Mouse (Mus musculus): Measurements from ENCODE around the gene Dennd1a. TPM values are rescaled to one million over a fixed set of nuclear protein-coding genes. Genes with fewer than 3 reads are reported as not detected.

Dennd1a gene
- polyA plus RNA-seq, 1 experiment from 2014 or later, result 17.3 TPM

GRCm38 (mm10) chr2:38051485-38052085 is 235.6 kb downstream of the Dennd1a start:
- Histone ChIP-seq H3K36me3 (replicated peaks) (no peaks in the 10 kb centered on the region), H3K4me3 (no peak overlapping the region), H3K27ac (peak overlapping the region; percentile 13; the same call in 1 of the 2 replicates), H3K27me3 (ENCODE audit: poor library complexity, severe bottlenecking) (no peaks in the 10 kb centered on the region), H3K9me3 (no peaks in the 10 kb centered on the region), H3K4me1 (peaks cover 35% of the 10 kb centered on the region)
- WGBS, result 73% methylated on average over 1 of the region's 1 CpGs
- DNase-seq (ENCODE audit: extremely low spot score, low spot score), result no peak

GRCm38 (mm10) chr2:38048996-38049395 is 238.2 kb downstream of the Dennd1a start:
- H3K27me3 ChIP-seq (ENCODE audit: poor library complexity, severe bottlenecking), result no peaks in the 10 kb centered on the region
- H3K36me3 ChIP-seq (replicated peaks), result no peaks in the 10 kb centered on the region
- H3K27ac ChIP-seq, result no peak overlapping the region
- H3K4me1 ChIP-seq, result peaks cover 35% of the 10 kb centered on the region
- H3K4me3 ChIP-seq, result no peak overlapping the region
- DNase-seq (ENCODE audit: extremely low spot score, low spot score), result no peak
- no peaks in the 10 kb centered on the region for H3K9me3 ChIP-seq

GRCm38 (mm10) chr2:38045286-38045685 is 241.9 kb downstream of the Dennd1a start:
- no peak overlapping the region for H3K4me3 ChIP-seq
- H3K4me1 ChIP-seq, result peaks cover 30% of the 10 kb centered on the region
- H3K9me3 ChIP-seq, result no peaks in the 10 kb centered on the region
- WGBS, result 90% methylated on average over 4 of the region's 4 CpGs
- H3K36me3 ChIP-seq (replicated peaks), result no peaks in the 10 kb centered on the region
- no peaks in the 10 kb centered on the region for H3K27me3 ChIP-seq (ENCODE audit: poor library complexity, severe bottlenecking)
- DNase-seq (ENCODE audit: extremely low spot score, low spot score), result no peak
- no peak overlapping the region for H3K27ac ChIP-seq

GRCm38 (mm10) chr2:38040845-38041244 is 246.3 kb downstream of the Dennd1a start:
- Histone ChIP-seq H3K27me3 (ENCODE audit: poor library complexity, severe bottlenecking) (no peaks in the 10 kb centered on the region), H3K9me3 (no peaks in the 10 kb centered on the region), H3K36me3 (replicated peaks) (no peaks in the 10 kb centered on the region), H3K27ac (peak overlapping the region; percentile 22; the same call in 1 of the 2 replicates), H3K4me1 (peaks cover 30% of the 10 kb centered on the region), H3K4me3 (no peak overlapping the region)
- WGBS, result 28% methylated on average over 3 of the region's 3 CpGs
- no peak for DNase-seq (ENCODE audit: extremely low spot score, low spot score)

GRCm38 (mm10) chr2:38039621-38040020 is 247.6 kb downstream of the Dennd1a start:
- DNase-seq (ENCODE audit: extremely low spot score, low spot score), result no peak
- WGBS, result 78% methylated on average over 1 of the region's 1 CpGs
- Histone ChIP-seq H3K9me3 (no peaks in the 10 kb centered on the region), H3K36me3 (replicated peaks) (no peaks in the 10 kb centered on the region), H3K4me3 (no peak overlapping the region), H3K27me3 (ENCODE audit: poor library complexity, severe bottlenecking) (no peaks in the 10 kb centered on the region), H3K4me1 (peaks cover 30% of the 10 kb centered on the region), H3K27ac (no peak overlapping the region)

GRCm38 (mm10) chr2:38028317-38028716 is 258.9 kb downstream of the Dennd1a start:
- DNase-seq (ENCODE audit: extremely low spot score, low spot score), result no peak
- H3K36me3 ChIP-seq (replicated peaks), result no peaks in the 10 kb centered on the region
- 65% methylated on average over 3 of the region's 3 CpGs for WGBS
- no peaks in the 10 kb centered on the region for H3K27me3 ChIP-seq (ENCODE audit: poor library complexity, severe bottlenecking)
- H3K4me3 ChIP-seq, result no peak overlapping the region
- H3K4me1 ChIP-seq, result peaks cover 19% of the 10 kb centered on the region
- H3K27ac ChIP-seq, result no peak overlapping the region
- H3K9me3 ChIP-seq, result no peaks in the 10 kb centered on the region

GRCm38 (mm10) chr2:38025615-38026014 is 261.6 kb downstream of the Dennd1a start:
- 19% methylated on average over 6 of the region's 6 CpGs for WGBS
- Histone ChIP-seq H3K9me3 (no peaks in the 10 kb centered on the region), H3K27me3 (ENCODE audit: poor library complexity, severe bottlenecking) (no peaks in the 10 kb centered on the region), H3K4me3 (no peak overlapping the region), H3K36me3 (replicated peaks) (no peaks in the 10 kb centered on the region), H3K4me1 (peaks cover 19% of the 10 kb centered on the region), H3K27ac (peak overlapping the region; percentile 51)
- no peak for DNase-seq (ENCODE audit: extremely low spot score, low spot score)

DNA sequence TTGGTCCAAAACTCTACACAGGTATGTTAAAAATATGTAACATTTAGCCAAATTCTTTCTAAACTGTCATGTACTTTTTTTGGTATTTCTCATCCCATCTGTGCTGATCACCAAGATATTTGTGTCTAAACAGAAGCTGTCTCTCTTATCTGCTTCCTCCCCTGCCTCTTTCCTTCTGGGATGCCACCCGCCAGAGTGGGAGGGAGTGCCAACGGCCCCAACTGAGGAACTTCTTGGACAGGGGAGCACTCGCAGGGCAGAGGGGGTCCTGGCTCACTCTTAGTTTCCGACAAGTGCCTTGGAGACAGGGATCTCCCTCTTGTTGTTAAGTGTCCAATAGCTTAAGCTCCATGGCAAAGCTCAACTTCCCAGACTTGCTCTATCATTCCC is 263.5 kb downstream of the Dennd1a start:
- H3K36me3 ChIP-seq (replicated peaks), result no peaks in the 10 kb centered on the region
- no peak for DNase-seq (ENCODE audit: extremely low spot score, low spot score)
- H3K4me1 ChIP-seq, result peaks cover 21% of the 10 kb centered on the region
- no peaks in the 10 kb centered on the region for H3K9me3 ChIP-seq
- H3K4me3 ChIP-seq, result no peak overlapping the region
- WGBS, result 83% methylated on average over 4 of the region's 4 CpGs
- no peaks in the 10 kb centered on the region for H3K27me3 ChIP-seq (ENCODE audit: poor library complexity, severe bottlenecking)
- H3K27ac ChIP-seq, result no peak overlapping the region

GRCm38 (mm10) chr2:38023054-38023740 is 264.0 kb downstream of the Dennd1a start:
- 87% methylated on average over 9 of the region's 9 CpGs for WGBS
- H3K4me1 ChIP-seq, result peaks cover 20% of the 10 kb centered on the region
- no peak overlapping the region for H3K27ac ChIP-seq
- H3K4me3 ChIP-seq, result no peak overlapping the region
- DNase-seq (ENCODE audit: extremely low spot score, low spot score), result no peak
- H3K9me3 ChIP-seq, result no peaks in the 10 kb centered on the region
- no peaks in the 10 kb centered on the region for H3K27me3 ChIP-seq (ENCODE audit: poor library complexity, severe bottlenecking)
- no peaks in the 10 kb centered on the region for H3K36me3 ChIP-seq (replicated peaks)

DNA sequence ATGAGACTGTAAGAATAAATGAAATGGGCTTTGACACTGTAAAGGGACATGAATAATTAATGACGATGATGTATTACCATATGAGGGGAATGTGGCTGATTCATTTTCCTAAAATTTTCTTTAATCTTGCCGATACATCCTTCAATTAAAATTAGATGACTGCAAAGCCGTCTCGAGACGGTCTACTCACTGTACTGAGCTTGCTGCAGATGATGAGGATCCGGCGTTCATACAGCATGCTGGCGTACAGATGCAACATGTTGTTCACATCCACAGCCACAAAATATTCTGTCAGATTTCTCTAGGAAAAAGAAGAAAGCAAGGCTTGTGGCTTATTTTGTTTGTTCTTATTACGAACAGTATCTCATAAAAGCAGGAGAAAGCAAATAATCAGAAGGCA is 266.0 kb downstream of the Dennd1a start:
- DNase-seq (ENCODE audit: extremely low spot score, low spot score), result no peak
- 98% methylated on average over 9 of the region's 9 CpGs for WGBS
- H3K36me3 ChIP-seq (replicated peaks), result no peaks in the 10 kb centered on the region
- H3K27ac ChIP-seq, result no peak overlapping the region
- H3K27me3 ChIP-seq (ENCODE audit: poor library complexity, severe bottlenecking), result no peaks in the 10 kb centered on the region
- H3K9me3 ChIP-seq, result no peaks in the 10 kb centered on the region
- no peak overlapping the region for H3K4me3 ChIP-seq
- H3K4me1 ChIP-seq, result peaks cover 16% of the 10 kb centered on the region

- H3K9me3 ChIP-seq, result no peaks in the 10 kb centered on the region
- WGBS, result 96% methylated on average over 1 of the region's 1 CpGs
- no peak overlapping the region for H3K4me3 ChIP-seq
- no peaks in the 10 kb centered on the region for H3K36me3 ChIP-seq (replicated peaks)
- DNase-seq (ENCODE audit: extremely low spot score, low spot score), result no peak
- H3K27me3 ChIP-seq (ENCODE audit: poor library complexity, severe bottlenecking), result no peaks in the 10 kb centered on the region
- no peak overlapping the region for H3K27ac ChIP-seq
- H3K4me1 ChIP-seq, result peaks cover 30% of the 10 kb centered on the region
These were observed 272.5 kb downstream of the Dennd1a start for GRCm38 (mm10) chr2:38014702-38015101.

DNA sequence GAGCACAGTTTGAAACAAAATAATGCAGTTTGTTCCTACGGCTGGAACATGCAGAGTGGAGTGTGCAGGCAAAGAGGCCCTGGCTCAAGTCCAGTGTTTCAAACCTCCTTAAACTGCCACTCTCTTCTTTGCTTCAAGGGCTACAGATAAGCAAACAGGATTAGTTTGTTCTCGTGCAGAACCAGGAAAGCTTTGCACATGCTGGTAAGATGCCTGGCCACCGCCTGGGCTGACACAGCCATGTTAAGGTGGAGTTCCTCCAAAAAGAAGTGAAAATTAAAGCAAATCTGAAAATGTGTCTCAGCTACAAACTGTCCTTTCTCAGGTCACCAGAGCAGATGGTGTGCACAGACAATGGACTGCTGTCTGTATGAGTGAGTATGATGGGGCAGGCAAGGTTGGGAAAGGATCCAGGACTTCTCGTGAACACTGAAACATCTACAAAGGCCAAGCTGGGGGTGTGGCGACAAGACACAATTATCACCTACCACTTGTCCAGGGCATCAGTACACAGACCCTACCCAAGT is 273.3 kb downstream of the Dennd1a start:
- no peak for DNase-seq (ENCODE audit: extremely low spot score, low spot score)
- H3K27ac ChIP-seq, result peak overlapping the region; percentile 75
- peaks cover 31% of the 10 kb centered on the region for H3K4me1 ChIP-seq
- no peak overlapping the region for H3K4me3 ChIP-seq
- no peaks in the 10 kb centered on the region for H3K27me3 ChIP-seq (ENCODE audit: poor library complexity, severe bottlenecking)
- no peaks in the 10 kb centered on the region for H3K9me3 ChIP-seq
- 43% methylated on average over 5 of the region's 5 CpGs for WGBS
- no peaks in the 10 kb centered on the region for H3K36me3 ChIP-seq (replicated peaks)

GRCm38 (mm10) chr2:38007238-38007637 is 280.0 kb downstream of the Dennd1a start:
- no peaks in the 10 kb centered on the region for H3K9me3 ChIP-seq
- H3K4me1 ChIP-seq, result peaks cover 15% of the 10 kb centered on the region
- H3K27ac ChIP-seq, result no peak overlapping the region
- no peaks in the 10 kb centered on the region for H3K36me3 ChIP-seq (replicated peaks)
- DNase-seq (ENCODE audit: extremely low spot score, low spot score), result no peak
- H3K27me3 ChIP-seq (ENCODE audit: poor library complexity, severe bottlenecking), result no peaks in the 10 kb centered on the region
- WGBS, result 85% methylated on average over 1 of the region's 1 CpGs
- no peak overlapping the region for H3K4me3 ChIP-seq
